Mouse (Mus musculus): ENCODE measurements at regions not wholly inside any gene's neighbourhood (a gene's known extent, or its start where the extent isn't known, plus 50 kb on each side); places are given as distances from the start of the nearest gene placed in this dataset.

GRCm38 (mm10) chr10:99682350-99682749 is 77.1 kb downstream of the Csl start:
- no peak overlapping the region for H3K4me3 ChIP-seq (ENCODE audit: low read depth, low read length)
- H3K4me1 ChIP-seq (ENCODE audit: insufficient read depth, low read depth, low read length) = no peaks in the 10 kb centered on the region; the same call in 1 of the 2 replicates
- 85% methylated on average over 9 of the region's 9 CpGs for WGBS
- no peaks in the 10 kb centered on the region for H3K27me3 ChIP-seq (replicated peaks; ENCODE audit: insufficient read depth, low read length)
- H3K36me3 ChIP-seq (ENCODE audit: insufficient read depth, low read length) = no peaks in the 10 kb centered on the region
- no peak overlapping the region for H3K27ac ChIP-seq (ENCODE audit: low read length)
- TF ChIP-seq CTCF (IDR thresholded peaks at IDR 0.05) = no peak
- TF ChIP-seq EP300 (IDR thresholded peaks at IDR 0.05) = no peak
- DNase-seq (ENCODE audit: low spot score) (no peak), ATAC-seq (no peak)
- no peak overlapping the region for H3K4me2 ChIP-seq (replicated peaks; ENCODE audit: low read depth, low read length)
- H3K9me3 ChIP-seq (ENCODE audit: low read length) = no peaks in the 10 kb centered on the region
- H3K9ac ChIP-seq (replicated peaks; ENCODE audit: low read depth) = no peak overlapping the region

GRCm38 (mm10) chr10:99683310-99683709 is 76.1 kb downstream of the Csl start:
- Histone ChIP-seq H3K9me3 (ENCODE audit: low read length) (no peaks in the 10 kb centered on the region), H3K4me1 (ENCODE audit: insufficient read depth, low read depth, low read length) (no peaks in the 10 kb centered on the region; the same call in 1 of the 2 replicates), H3K27me3 (replicated peaks; ENCODE audit: insufficient read depth, low read length) (no peaks in the 10 kb centered on the region), H3K4me2 (replicated peaks; ENCODE audit: low read depth, low read length) (no peak overlapping the region), H3K36me3 (ENCODE audit: insufficient read depth, low read length) (no peaks in the 10 kb centered on the region), H3K4me3 (ENCODE audit: low read depth, low read length) (no peak overlapping the region), H3K27ac (ENCODE audit: low read length) (no peak overlapping the region), H3K9ac (replicated peaks; ENCODE audit: low read depth) (no peak overlapping the region)
- 47% methylated on average over 3 of the region's 3 CpGs for WGBS
- no peak for TF ChIP-seq EP300 (IDR thresholded peaks at IDR 0.05)
- TF ChIP-seq CTCF (IDR thresholded peaks at IDR 0.05) = no peak
- DNase-seq (ENCODE audit: low spot score) = no peak
- ATAC-seq = no peak

- ATAC-seq = no peak
Observed at GRCm38 (mm10) chr10:99685911-99686310, 73.5 kb downstream of the Csl start.

GRCm38 (mm10) chr10:99687011-99687410 is 72.4 kb downstream of the Csl start:
- Histone ChIP-seq H3K4me2 (replicated peaks; ENCODE audit: low read depth, low read length) (no peak overlapping the region), H3K36me3 (ENCODE audit: insufficient read depth, low read length) (no peaks in the 10 kb centered on the region), H3K4me1 (ENCODE audit: insufficient read depth, low read depth, low read length) (no peaks in the 10 kb centered on the region; the same call in 1 of the 2 replicates), H3K4me3 (ENCODE audit: low read depth, low read length) (no peak overlapping the region), H3K27ac (ENCODE audit: low read length) (no peak overlapping the region), H3K9me3 (ENCODE audit: low read length) (no peaks in the 10 kb centered on the region), H3K27me3 (replicated peaks; ENCODE audit: insufficient read depth, low read length) (no peaks in the 10 kb centered on the region), H3K9ac (replicated peaks; ENCODE audit: low read depth) (no peak overlapping the region)
- TF ChIP-seq EP300 (IDR thresholded peaks at IDR 0.05) (no peak), CTCF (IDR thresholded peaks at IDR 0.05) (no peak)
- WGBS = 26% methylated on average over 4 of the region's 4 CpGs
- DNase-seq (ENCODE audit: low spot score) (peak; percentile 23), ATAC-seq (no peak)

More at GRCm38 (mm10) chr10:99685911-99686310, 73.5 kb downstream of the Csl start:
- H3K9me3 ChIP-seq (ENCODE audit: low read length) = no peaks in the 10 kb centered on the region
- H3K9ac ChIP-seq (replicated peaks; ENCODE audit: low read depth) = no peak overlapping the region
- TF ChIP-seq EP300 (IDR thresholded peaks at IDR 0.05) (no peak), CTCF (IDR thresholded peaks at IDR 0.05) (no peak)
- 64% methylated on average over 5 of the region's 5 CpGs for whole genome bisulfite sequencing
- H3K4me3 ChIP-seq (ENCODE audit: low read depth, low read length) = no peak overlapping the region
- no peaks in the 10 kb centered on the region; the same call in 1 of the 2 replicates for H3K4me1 ChIP-seq (ENCODE audit: insufficient read depth, low read depth, low read length)
- H3K4me2 ChIP-seq (replicated peaks; ENCODE audit: low read depth, low read length) = no peak overlapping the region
- no peak for DNase-seq (ENCODE audit: low spot score)
- no peaks in the 10 kb centered on the region for H3K36me3 ChIP-seq (ENCODE audit: insufficient read depth, low read length)
- H3K27ac ChIP-seq (ENCODE audit: low read length) = no peak overlapping the region
- H3K27me3 ChIP-seq (replicated peaks; ENCODE audit: insufficient read depth, low read length) = no peaks in the 10 kb centered on the region

GRCm38 (mm10) chr10:99697696-99698095 is 61.8 kb downstream of the Csl start:
- Histone ChIP-seq H3K9me3 (ENCODE audit: low read length) (no peaks in the 10 kb centered on the region), H3K9ac (replicated peaks; ENCODE audit: low read depth) (no peak overlapping the region), H3K27me3 (replicated peaks; ENCODE audit: insufficient read depth, low read length) (no peaks in the 10 kb centered on the region), H3K27ac (ENCODE audit: low read length) (no peak overlapping the region), H3K4me3 (ENCODE audit: low read depth, low read length) (no peak overlapping the region), H3K4me2 (replicated peaks; ENCODE audit: low read depth, low read length) (no peak overlapping the region), H3K4me1 (ENCODE audit: insufficient read depth, low read depth, low read length) (no peaks in the 10 kb centered on the region), H3K36me3 (ENCODE audit: insufficient read depth, low read length) (no peaks in the 10 kb centered on the region)
- TF ChIP-seq CTCF (IDR thresholded peaks at IDR 0.05) (no peak), EP300 (IDR thresholded peaks at IDR 0.05) (no peak)
- DNase-seq (ENCODE audit: low spot score) = no peak
- WGBS = 80% methylated on average over 8 of the region's 8 CpGs
- no peak for ATAC-seq

- H3K4me1 ChIP-seq (ENCODE audit: insufficient read depth, low read depth, low read length) = no peaks in the 10 kb centered on the region
- ATAC-seq (no peak), DNase-seq (ENCODE audit: low spot score) (no peak)
- H3K4me3 ChIP-seq (ENCODE audit: low read depth, low read length) = no peak overlapping the region
- no peaks in the 10 kb centered on the region for H3K27me3 ChIP-seq (replicated peaks; ENCODE audit: insufficient read depth, low read length)
- no peaks in the 10 kb centered on the region for H3K9me3 ChIP-seq (ENCODE audit: low read length)
- WGBS = 41% methylated on average over 3 of the region's 3 CpGs
- TF ChIP-seq CTCF (IDR thresholded peaks at IDR 0.05) (no peak), EP300 (IDR thresholded peaks at IDR 0.05) (no peak)
- H3K9ac ChIP-seq (replicated peaks; ENCODE audit: low read depth) = no peak overlapping the region
- H3K27ac ChIP-seq (ENCODE audit: low read length) = no peak overlapping the region
- H3K36me3 ChIP-seq (ENCODE audit: insufficient read depth, low read length) = no peaks in the 10 kb centered on the region
- H3K4me2 ChIP-seq (replicated peaks; ENCODE audit: low read depth, low read length) = no peak overlapping the region
Observed at GRCm38 (mm10) chr10:99699498-99699897, 60.0 kb downstream of the Csl start.
